Mouse (Mus musculus): ENCODE data around the gene Armc5.

DNA sequence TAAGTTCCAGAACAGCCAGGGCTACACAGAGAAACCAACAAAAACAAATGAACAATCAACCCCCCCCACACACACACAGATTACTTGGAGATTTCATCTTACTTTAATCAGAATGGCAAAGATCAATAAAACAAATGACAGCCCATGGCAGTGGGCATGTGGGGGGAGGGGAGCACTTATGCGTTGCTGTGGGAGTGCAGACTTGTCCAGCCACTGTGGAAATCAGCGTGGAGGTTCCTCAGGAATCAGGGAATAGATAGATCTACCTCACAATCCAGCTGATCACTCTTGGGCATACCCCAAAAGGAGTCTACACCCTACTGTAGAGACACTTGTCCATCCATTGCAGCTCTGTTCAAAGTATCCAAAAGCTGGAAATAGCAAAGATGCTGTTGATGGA is 17.8 kb downstream of the Armc5 start:
- TF ChIP-seq CTCF (conservative IDR thresholded peaks at IDR 0.05; ENCODE audit: low read length): no peak
- no peak for TF ChIP-seq POU5F1 (IDR thresholded peaks at IDR 0.05; ENCODE audit: borderline replicate concordance, low read length)
- no peak for TF ChIP-seq NANOG (IDR thresholded peaks at IDR 0.05; ENCODE audit: borderline replicate concordance, low read length)
